Mouse (Mus musculus): ENCODE data around the gene Kpna1.
"Not testable (repeated sequence)": the region's sequence is repeated elsewhere in the genome, so short reads cannot be mapped to it uniquely, and the experiment has no call there.

Gene Kpna1

DNA sequence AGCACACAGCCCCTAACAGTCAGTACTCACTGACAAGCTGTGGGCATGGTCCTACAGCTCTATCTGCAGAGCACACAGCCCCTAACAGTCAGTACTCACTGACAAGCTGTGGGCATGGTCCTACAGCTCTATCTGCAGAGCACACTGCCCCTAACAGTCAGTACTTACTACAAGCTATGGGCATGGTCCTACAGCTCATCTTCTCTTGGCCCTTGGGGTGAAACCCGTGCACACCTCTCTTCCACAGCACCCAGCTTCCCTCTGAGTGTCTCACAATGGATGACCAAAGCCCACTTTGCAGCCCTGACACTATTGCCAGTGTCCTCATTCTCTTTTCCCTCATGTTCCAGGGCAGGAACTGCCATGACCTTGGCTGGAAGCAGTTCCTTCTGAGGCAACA, 84.0 kb downstream of the Kpna1 start:
- in situ Hi-C loops (cut with MboI; ENCODE audit: low pct_unique_long_range_greater_than_20kb in 1 of 2, low sequenced_read_pairs in 2 of 2, unreplicated experiment in 1 of 2): not testable (repeated sequence)

DNA sequence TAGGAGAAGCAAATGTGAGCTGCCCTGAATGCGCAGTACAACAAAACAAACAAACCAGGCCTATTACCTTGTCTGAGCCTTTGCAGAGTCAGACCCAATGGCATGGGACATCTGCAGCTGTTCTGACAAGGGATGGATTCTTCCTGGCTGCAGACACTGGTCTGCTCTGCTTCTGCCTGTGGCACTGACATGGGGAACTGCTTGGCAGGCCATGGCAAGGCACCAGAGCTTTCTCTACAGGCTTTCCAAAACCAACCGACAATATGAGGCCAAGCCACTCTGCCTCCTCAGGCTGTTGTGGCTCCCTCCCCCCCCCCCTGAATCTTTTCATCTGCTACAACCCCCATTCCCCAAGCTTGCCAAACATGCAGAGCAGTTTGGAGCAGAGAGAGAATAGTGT, 84.8 kb downstream of the Kpna1 start:
- in situ Hi-C loops (cut with MboI; ENCODE audit: low pct_unique_long_range_greater_than_20kb in 1 of 2, low sequenced_read_pairs in 2 of 2, unreplicated experiment in 1 of 2): no loop called here

DNA sequence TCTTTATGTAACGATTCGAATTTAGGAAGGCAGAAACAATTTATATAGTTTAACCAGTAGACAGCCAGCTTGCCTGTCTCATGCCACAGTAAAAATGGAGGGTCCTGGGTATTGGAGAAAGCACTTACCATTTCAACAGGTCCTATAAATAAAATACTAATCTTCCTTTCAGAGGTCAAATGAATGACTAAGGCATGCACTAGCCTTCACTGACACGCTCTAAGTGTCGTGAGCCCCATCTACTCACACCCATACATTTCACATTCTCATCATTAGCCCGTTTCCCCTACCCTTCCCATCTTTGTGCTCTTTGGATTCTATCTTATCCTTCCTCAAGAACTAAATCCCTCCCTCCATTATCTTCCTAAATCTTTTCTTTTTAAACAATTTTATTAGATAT, 86.4 kb downstream of the Kpna1 start:
- in situ Hi-C loops (cut with MboI; ENCODE audit: low pct_unique_long_range_greater_than_20kb in 1 of 2, low sequenced_read_pairs in 2 of 2, unreplicated experiment in 1 of 2): no loop called here

DNA sequence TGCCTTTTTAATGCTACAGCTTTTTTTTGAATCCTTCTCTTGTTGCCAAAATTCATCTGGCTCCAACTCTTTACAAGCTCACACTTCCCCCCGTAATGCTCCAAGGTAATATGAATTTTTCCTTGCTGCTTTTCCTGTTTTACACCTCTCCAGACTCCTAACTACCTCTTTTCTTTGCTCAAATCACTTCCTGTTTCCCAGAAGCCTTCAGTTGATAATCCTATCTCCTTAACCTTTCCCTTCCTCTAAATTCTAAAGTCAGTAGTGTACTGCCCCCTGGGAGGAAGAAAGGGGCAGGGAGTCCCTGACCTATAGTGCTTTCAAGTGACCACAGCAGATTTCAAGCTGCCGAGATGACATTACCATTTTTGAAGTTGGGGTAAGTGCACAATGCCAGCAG, 89.1 kb downstream of the Kpna1 start:
- in situ Hi-C loops (cut with MboI; ENCODE audit: low pct_unique_long_range_greater_than_20kb in 1 of 2, low sequenced_read_pairs in 2 of 2, unreplicated experiment in 1 of 2): no loop called here

DNA sequence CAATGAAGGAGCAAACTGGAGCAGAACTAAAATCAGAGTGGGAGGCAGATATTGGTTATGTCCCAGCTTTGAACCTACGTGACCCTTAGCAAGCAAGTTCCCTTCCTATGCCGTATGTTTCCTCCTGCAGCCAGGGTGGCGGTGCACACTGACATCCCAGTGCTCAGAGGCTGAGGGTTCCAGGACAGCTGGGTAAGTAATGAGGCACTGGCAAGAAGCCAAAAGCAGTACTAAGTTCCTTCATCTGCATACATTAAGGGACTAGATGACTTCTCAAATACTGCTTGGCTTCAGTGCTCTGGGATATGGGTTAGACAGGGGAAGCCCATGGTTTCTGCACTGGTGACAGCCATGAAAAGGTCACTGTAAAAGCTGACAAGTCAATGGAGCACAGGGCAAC, 89.8 kb downstream of the Kpna1 start:
- in situ Hi-C loops (cut with MboI; ENCODE audit: low pct_unique_long_range_greater_than_20kb in 1 of 2, low sequenced_read_pairs in 2 of 2, unreplicated experiment in 1 of 2): no loop called here

DNA sequence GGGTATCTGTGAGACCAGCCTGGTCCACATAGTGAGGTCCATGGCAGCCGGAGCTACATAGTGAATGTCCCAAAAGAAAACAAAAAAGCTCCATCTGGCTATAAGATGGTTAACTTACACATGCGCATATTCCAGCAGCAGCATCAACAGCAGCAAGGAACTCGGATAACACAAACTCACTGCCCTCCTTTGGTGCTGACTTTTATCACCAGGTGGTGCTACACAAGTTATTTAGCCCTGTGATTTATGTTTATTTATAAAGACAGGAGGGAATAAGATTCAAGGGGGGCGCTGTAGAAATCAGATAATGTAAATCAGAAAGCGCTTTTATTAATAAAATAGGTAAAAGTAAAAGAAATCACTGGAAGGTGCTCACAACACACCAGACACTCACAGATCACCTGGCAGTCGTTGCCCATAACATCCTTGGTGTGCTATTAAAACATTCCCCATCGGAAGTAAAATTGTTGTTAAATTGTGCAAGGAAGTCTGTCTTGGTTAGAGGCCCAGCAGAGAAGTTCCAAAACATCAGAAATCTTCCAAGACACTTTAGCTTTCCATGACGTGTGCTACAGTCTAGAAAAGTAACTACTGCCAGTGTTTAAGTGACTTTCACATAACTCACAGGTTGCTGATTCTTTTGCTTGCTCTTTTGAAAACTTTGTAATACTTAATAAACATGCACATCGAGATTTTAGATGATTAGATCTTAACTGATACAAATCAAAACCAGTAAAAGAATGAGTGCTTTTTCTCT, 91.4 kb downstream of the Kpna1 start:
- in situ Hi-C loops (cut with MboI; ENCODE audit: low pct_unique_long_range_greater_than_20kb in 1 of 2, low sequenced_read_pairs in 2 of 2, unreplicated experiment in 1 of 2): no loop called here

DNA sequence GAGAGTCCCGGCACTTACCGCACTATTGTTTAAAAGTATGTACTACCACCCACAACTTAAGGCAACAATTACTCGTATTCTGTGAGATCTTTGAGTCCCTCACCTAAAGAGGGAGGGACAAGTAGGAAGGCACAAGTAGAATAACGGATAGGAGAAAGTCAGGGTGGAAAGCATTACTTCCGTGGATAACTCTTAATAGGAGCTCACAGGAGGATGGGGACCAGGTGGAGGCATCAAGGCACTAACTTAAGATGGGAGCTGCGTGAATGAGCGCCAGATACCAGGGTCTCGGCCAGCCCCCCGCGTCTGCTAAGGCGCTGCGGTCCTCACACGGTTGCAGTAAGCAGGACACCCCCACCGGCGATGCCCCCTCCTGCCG, 92.5 kb downstream of the Kpna1 start:
- in situ Hi-C loops (cut with MboI; ENCODE audit: low pct_unique_long_range_greater_than_20kb in 1 of 2, low sequenced_read_pairs in 2 of 2, unreplicated experiment in 1 of 2): no loop called here

DNA sequence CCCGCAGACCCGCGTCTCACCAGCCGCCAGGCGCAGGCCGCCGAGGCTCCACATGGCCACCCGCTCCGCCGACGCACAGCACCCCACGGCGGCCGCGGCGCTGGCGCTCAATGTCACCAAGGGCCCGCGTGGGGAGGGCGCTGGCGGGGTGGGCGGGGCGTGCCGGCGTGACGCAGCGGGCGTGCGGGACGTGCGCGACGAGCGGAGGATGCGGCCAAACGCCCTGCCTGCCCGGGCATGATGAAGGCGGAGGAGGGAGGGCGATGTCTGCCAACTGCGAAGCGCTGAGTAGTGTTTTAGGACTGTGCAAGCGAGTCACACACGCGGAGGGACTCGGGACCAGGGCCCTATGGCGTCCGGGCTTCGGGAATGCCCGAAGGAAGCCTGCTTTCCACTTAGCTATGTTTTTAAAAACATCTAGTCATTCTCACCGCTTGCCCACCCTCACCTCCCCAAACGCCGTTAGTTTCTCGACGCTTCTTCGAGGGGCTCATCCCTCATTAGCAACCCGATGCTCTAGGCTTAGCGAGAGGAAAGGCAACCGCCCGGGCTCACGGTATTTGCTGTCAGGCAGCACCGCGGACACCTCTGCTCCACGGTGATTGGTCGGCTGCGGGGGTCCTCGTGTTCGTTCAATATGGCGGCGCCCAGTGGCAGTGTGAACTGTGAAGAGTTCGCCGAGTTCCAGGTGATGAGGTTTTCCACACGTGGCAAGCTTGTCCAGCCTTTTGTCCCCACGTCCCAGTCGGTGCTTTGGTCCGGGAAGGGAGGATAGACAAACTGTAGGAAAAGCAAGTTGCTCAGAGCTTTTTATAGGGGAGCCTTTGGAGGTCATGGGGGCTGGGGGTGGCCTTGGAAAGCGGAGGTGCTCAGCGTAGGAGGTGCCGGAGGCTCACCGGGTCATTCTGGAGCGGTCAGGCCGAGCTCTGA, 93.2 kb downstream of the Kpna1 start, which contains the start of the genes Fam162a and Ccdc58:
Gene Fam162a, minus strand, starts transcription at position 145 of the 930 bp plus-strand sequence.
Gene Ccdc58, plus strand, starts transcription at position 236 of the 930 bp plus-strand sequence.
- in situ Hi-C loops (cut with MboI; ENCODE audit: low pct_unique_long_range_greater_than_20kb in 1 of 2, low sequenced_read_pairs in 2 of 2, unreplicated experiment in 1 of 2): no loop called here

DNA sequence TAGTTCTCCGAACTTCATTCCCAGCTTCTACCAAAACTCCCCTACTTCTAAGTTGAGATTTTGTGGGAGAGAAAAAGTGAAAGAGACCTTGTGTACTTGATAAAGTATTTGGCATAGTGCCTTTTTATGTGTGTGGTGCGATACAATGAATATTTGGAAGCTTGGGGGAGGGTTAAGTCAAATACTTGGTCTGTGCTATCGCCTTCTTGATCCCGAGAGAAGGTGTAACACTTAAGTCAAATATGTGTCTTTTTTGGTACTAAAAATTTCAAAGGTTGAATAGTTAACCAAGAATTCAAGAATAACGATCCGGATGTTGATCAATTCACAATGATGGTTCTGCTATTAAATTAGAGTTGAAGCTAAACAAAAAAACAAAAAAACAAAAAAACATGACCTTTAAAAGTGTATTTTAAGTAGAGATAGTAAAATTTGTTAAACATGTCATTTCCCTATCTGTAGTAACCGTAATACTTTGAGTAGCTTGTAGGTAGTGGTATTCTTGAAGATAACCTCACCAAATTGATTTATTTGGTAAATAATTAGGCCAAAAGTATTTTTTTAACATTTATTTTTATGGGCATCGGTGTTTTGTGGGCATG, 94.0 kb downstream of the Kpna1 start:
- in situ Hi-C loops (cut with MboI; ENCODE audit: low pct_unique_long_range_greater_than_20kb in 1 of 2, low sequenced_read_pairs in 2 of 2, unreplicated experiment in 1 of 2): no loop called here

DNA sequence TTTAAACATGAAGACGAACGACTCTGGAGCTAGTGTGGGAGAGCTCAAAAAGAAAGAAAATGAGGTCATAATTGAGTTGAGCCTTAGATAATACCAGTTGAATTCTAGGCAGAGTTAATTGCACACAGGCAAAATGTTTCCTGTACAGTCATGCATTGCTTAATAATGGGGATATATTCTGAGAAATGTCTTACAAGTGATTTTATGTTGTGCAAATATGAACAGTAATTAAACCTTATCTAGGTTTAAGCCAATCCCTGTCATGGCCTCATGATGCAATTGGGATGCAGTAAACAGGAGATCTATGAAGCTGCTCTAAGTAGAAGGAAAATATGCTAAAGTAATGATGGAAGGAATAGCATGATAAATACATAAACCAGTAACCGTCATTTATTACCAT, 96.2 kb downstream of the Kpna1 start:
- in situ Hi-C loops (cut with MboI; ENCODE audit: low pct_unique_long_range_greater_than_20kb in 1 of 2, low sequenced_read_pairs in 2 of 2, unreplicated experiment in 1 of 2): no loop called here

DNA sequence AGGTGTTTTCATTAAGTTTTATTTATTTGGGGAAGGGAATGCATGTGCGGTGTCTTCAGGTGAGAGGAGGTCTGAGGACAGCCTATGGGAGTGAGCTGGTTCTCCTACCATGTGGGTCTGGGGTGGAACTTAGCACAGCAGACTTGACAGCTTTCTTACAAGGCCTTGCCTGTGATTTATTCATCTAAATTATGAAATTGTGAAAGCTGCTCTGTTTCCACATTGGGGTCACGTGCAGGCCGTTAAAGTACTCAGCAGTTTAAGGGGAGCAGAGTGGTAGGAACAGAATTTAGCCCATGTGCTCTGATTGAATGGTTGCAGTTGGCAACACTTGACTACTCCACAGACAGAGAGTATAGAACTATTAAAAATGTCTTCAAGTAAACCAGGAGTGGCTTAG, 101.4 kb downstream of the Kpna1 start:
- in situ Hi-C loops (cut with MboI; ENCODE audit: low pct_unique_long_range_greater_than_20kb in 1 of 2, low sequenced_read_pairs in 2 of 2, unreplicated experiment in 1 of 2): no loop called here
